Mouse (Mus musculus): Measurements from ENCODE around the gene Kif17.

DNA sequence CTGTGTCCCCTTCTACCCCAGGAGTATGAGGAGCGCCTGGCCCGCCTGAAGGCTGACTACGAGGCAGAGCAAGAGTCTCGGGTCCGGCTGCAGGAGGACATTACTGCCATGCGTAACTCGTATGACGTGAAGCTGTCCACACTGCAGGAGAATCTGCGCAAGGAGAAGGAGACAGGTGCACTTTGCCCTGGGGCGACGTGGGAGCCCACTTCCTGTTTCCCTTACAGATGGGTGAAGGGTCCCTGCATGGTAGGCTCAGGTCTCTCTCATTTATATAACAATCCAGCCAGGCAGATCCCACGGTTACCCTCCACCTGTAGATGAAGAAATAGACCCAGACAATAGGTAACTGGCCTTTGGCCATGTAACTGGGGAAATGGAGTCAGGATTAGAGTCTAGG is 36.2 kb downstream of the Kif17 start:
- no peak for TF ChIP-seq POLR2A (IDR thresholded peaks at IDR 0.05; ENCODE audit: borderline replicate concordance, control insufficient read depth, low read depth, low read length)
- no peak for TF ChIP-seq CTCF (IDR thresholded peaks at IDR 0.05; ENCODE audit: control insufficient read depth, insufficient read depth, low read length)
